Mouse (Mus musculus) heart, adult 2 months (tissue): ENCODE measurements around the gene Synpo2.

ENCODE experiments used
- CTCF ChIP-seq: fragments of 200-600 bp; IDR thresholded peaks from 2 replicates; pipeline ENCODE4 v1.8.1; 2022; ENCODE audit warnings: antibody characterized with exemption, mild to moderate bottlenecking, moderate library complexity
- EP300 ChIP-seq: fragments of 200-500 bp; IDR thresholded peaks from 2 replicates; pipeline ENCODE4 v1.6.1; 2011; ENCODE audit warnings: low read depth, low read length, control low read depth; ENCODE audit not compliant: insufficient read depth
- POLR2A ChIP-seq: fragments of 200-500 bp; IDR thresholded peaks from 2 replicates; pipeline ENCODE4 v1.6.1; 2011; ENCODE audit warnings: mild to moderate bottlenecking, low read depth, low read length, control low read depth; ENCODE audit not compliant: insufficient read depth

- TF ChIP-seq POLR2A = no peak
- no peak for TF ChIP-seq CTCF
- TF ChIP-seq EP300 = no peak
These were observed 48.4 kb downstream of the Synpo2 start for GRCm38 (mm10) chr3:123187370-123188124.
